Mouse (Mus musculus): ENCODE results near the gene Dennd1b.

GRCm38 (mm10) chr1:139215311-139215710, 252.1 kb downstream of the Dennd1b start:
- TF ChIP-seq MAFK (IDR thresholded peaks at IDR 0.05; ENCODE audit: insufficient read depth, low read depth, low read length) (no peak), CHD2 (IDR thresholded peaks at IDR 0.05; ENCODE audit: low read depth, low read length) (no peak), HCFC1 (IDR thresholded peaks at IDR 0.05; ENCODE audit: borderline replicate concordance, insufficient read depth, low read length) (no peak)

Data from ES-E14 (cell line).